Mouse (Mus musculus) kidney, postnatal 0 days (tissue): Measurements from ENCODE around the gene Cyp27b1. TPM values are rescaled to one million over a fixed set of nuclear protein-coding genes. Genes with fewer than 3 reads are reported as not detected.

Source experiments
- ATAC-seq: fragments of 200-750 bp; cut with Nextera tagmentation; replicated peaks from 2 replicates; pipeline ENCODE4 v1.8.0; 2017; ENCODE audit warnings: low read depth, moderate number of reproducible peaks, moderate TSS enrichment, moderate library complexity; ENCODE audit not compliant: low FRiP score
- DNase-seq: peaks from one replicate; pipeline ENCODE4 v3.0.0-alpha.2; 2016; ENCODE audit warnings: low spot score
- H3K27ac ChIP-seq: fragments of 300-500 bp; sonication (generic); 2 replicates; pipeline ENCODE4 v1.5.1; 2014; ENCODE audit warnings: mild to moderate bottlenecking
- H3K27me3 ChIP-seq: fragments of 300-500 bp; sonication (generic); 2 replicates; pipeline ENCODE4 v1.6.1; 2014; ENCODE audit warnings: low read length, mixed read lengths; ENCODE audit not compliant: insufficient read depth
- H3K36me3 ChIP-seq: fragments of 300-500 bp; sonication (generic); 2 replicates; pipeline ENCODE4 v1.6.1; 2014; ENCODE audit warnings: low read length, mixed read lengths; ENCODE audit not compliant: insufficient read depth
- H3K4me1 ChIP-seq: fragments of 300-500 bp; sonication (generic); replicated peaks from 2 replicates; pipeline ENCODE4 v1.6.1; 2014; ENCODE audit warnings: antibody characterized with exemption, low read length, mixed read lengths; ENCODE audit not compliant: insufficient read depth
- H3K4me2 ChIP-seq: fragments of 300-500 bp; sonication (generic); 2 replicates; pipeline ENCODE4 v1.6.1; 2014; ENCODE audit warnings: mild to moderate bottlenecking, low read length, moderate library complexity, mixed read lengths
- H3K4me3 ChIP-seq: fragments of 300-500 bp; sonication (generic); replicated peaks from 2 replicates; pipeline ENCODE4 v1.5.1; 2014; ENCODE audit warnings: low read depth, low read length
- H3K9ac ChIP-seq: fragments of 300-500 bp; sonication (generic); 2 replicates; pipeline ENCODE4 v1.6.1; 2014; ENCODE audit warnings: low read depth, low read length
- H3K9me3 ChIP-seq: fragments of 300-500 bp; sonication (generic); replicated peaks from 2 replicates; pipeline ENCODE4 v1.6.1; 2016; ENCODE audit warnings: low read length, inconsistent platforms, mixed read lengths
- CTCF ChIP-seq: IDR thresholded peaks from 2 replicates; pipeline ENCODE4 v1.5.1; 2016; ENCODE audit warnings: antibody characterized with exemption, low read depth, mild to moderate bottlenecking, moderate library complexity
- WGBS: fragments of 180-500 bp; shearing (Covaris S2); extraction: QIAGEN DNeasy Blood & Tissue Kit; methylation state at CpG from one replicate; pipeline ENCODE4 v1.1.7; 2014; 5-methylcytosine and 5-hydroxymethylcytosine counted together
- polyA plus RNA-seq: library from polyadenylated mRNA; unstranded; fragments of >200 nt; fragmentation: Nextera tagmentation; extraction: Ambion mirVana; gene quantifications from 2 replicates; pipeline ENCODE4 v1.2.1, GENCODE M21; 2015

The Cyp27b1 gene
- polyA plus RNA-seq, 1 experiment from 2014 or later = 38.9 TPM

DNA sequence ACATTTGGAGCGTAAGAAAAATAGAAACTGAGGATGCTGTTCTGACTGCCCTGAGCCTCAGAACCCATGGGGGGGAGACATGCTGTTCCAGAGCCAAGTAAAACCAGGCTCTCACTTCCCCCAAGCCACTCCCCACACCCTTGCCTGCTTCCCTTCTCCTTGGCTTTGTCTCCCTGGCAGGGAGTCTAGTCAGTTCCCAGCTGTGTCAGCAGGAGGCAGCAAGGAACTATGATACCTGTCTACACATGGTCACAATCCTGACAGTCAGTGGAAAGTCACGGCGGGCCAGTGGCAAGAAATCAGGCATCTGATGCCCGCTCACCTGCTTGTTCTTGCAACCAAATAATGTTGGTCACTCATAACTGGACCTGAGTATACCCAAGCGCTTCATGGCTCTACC lies 31.6 kb upstream of the Cyp27b1 start:
- peak; percentile 47 for DNase-seq
- TF ChIP-seq CTCF = peak; percentile 64
- ATAC-seq = no peak; the same call in 1 of the 2 replicates

GRCm38 (mm10) chr10:127017071-127017470 lies 31.0 kb upstream of the Cyp27b1 start:
- Histone ChIP-seq H3K9ac (no peak overlapping the region), H3K36me3 (no peaks in the 10 kb centered on the region), H3K9me3 (no peaks in the 10 kb centered on the region), H3K4me1 (no peaks in the 10 kb centered on the region), H3K27ac (no peak overlapping the region), H3K27me3 (no peaks in the 10 kb centered on the region), H3K4me3 (no peak overlapping the region), H3K4me2 (no peak overlapping the region)
- TF ChIP-seq CTCF = no peak
- DNase-seq (no peak), ATAC-seq (no peak)
- 6% methylated on average over 2 of the region's 2 CpGs for WGBS

More for the DNA sequence above, 31.6 kb upstream of the Cyp27b1 start:
- WGBS = 55% methylated on average over 5 of the region's 5 CpGs
- Histone ChIP-seq H3K4me2 (no peak overlapping the region), H3K9ac (no peak overlapping the region), H3K27me3 (no peaks in the 10 kb centered on the region), H3K9me3 (no peaks in the 10 kb centered on the region), H3K4me1 (no peaks in the 10 kb centered on the region), H3K4me3 (no peak overlapping the region), H3K27ac (no peak overlapping the region), H3K36me3 (no peaks in the 10 kb centered on the region)

DNA sequence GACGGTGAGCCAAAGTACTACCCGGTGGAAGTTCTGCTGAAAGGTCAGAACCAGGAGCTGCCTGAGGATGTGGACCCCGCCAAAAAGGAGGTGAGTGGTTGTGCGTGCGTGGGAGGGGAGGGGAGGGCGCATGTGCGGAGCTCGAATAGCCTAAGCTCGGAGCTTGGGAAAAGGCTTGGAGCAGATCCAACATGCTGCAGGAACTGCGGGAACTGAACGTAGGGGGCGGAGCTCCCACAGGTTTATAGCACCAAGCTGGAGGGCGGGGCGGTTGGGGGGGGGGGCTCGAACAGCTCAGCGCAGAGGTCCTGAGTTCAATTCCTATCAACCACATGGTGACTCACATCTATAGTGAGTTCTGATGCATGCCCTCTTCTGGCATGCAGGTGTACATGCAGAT lies 29.6 kb upstream of the Cyp27b1 start:
- Histone ChIP-seq H3K27ac (no peak overlapping the region), H3K9me3 (no peaks in the 10 kb centered on the region), H3K4me2 (no peak overlapping the region), H3K4me3 (no peak overlapping the region), H3K36me3 (0 out of 2 replicates have a peak, but pooled peaks cover 12% of the 10 kb centered on the region), H3K27me3 (no peaks in the 10 kb centered on the region), H3K4me1 (no peaks in the 10 kb centered on the region), H3K9ac (no peak overlapping the region)
- 59% methylated on average over 16 of the region's 16 CpGs for WGBS
- DNase-seq (no peak), ATAC-seq (no peak)
- TF ChIP-seq CTCF = peak; percentile 15; the same call in 1 of the 2 replicates

DNA sequence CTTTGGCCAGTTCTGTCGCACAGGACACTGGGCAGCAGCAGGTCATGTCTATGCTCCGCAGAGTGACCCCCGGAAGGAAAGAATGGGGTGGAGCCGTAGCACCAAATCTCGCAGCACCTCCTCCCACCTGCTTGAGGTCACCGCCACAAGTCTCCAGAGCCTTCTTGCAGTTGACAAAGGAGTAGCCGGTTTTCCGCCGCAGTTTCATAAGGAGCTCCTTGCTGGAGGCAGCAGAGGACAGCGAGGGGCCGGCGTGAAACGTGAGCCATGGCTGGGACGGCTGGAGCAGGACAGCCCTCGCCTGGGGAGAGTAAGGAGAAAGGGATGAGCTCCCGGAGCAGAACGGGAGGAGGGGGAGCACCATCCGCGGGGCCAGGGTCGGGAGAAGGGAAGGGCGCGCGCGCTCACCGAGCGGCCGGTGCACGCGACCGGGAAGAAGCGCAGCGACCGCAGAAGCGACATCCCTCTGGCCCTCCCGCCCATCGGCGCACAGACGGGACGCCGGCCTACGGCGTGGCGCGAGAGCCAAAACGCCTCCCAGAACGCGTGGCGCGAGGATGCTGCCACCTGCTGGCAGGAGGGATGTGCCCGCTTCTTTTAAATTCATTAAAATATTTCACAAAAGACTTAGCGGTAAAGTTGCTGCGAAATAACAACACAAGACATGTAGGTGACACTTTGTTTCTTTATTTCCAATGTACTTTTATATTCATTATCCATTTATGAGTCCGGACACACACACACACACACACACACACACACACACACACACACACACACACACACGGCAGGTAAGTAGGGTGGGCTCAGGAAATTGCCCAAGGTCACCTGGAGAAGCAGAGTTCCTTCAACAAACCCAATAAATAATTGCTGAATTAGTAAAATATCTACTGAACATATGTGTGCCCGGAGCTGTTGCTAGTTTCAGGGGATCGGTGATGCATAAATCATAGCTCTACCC lies 17.4 kb upstream of the Cyp27b1 start, which contains the start of gene Tsfm:
TSS of gene Tsfm (minus strand) at position 505 of the 961 bp plus-strand sequence.
- H3K27ac ChIP-seq = peak within 1 kb of the TSS; percentile 81
- peak; percentile 79 for ATAC-seq
- no peaks in the 10 kb centered on the region for H3K4me1 ChIP-seq
- H3K9me3 ChIP-seq = no peaks in the 10 kb centered on the region
- peak within 1 kb of the TSS; percentile 69 for H3K4me3 ChIP-seq
- peak; percentile 93 for DNase-seq
- H3K4me2 ChIP-seq = peak within 1 kb of the TSS; percentile 62
- no peaks in the 10 kb centered on the region for H3K27me3 ChIP-seq
- TF ChIP-seq CTCF = peak; percentile 96
- H3K9ac ChIP-seq = peak within 1 kb of the TSS; percentile 68
- 5% methylated on average over 56 of the region's 56 CpGs for WGBS
- peaks cover 9% of the 10 kb centered on the region; the same call in 1 of the 2 replicates for H3K36me3 ChIP-seq

GRCm38 (mm10) chr10:127033301-127033741 lies 14.7 kb upstream of the Cyp27b1 start:
- DNase-seq = no peak
- 71% methylated on average over 7 of the region's 8 CpGs for WGBS
- H3K36me3 ChIP-seq = no peaks in the 10 kb centered on the region
- no peaks in the 10 kb centered on the region for H3K27me3 ChIP-seq
- no peak overlapping the region for H3K9ac ChIP-seq
- no peak for TF ChIP-seq CTCF
- no peaks in the 10 kb centered on the region for H3K4me1 ChIP-seq
- H3K4me2 ChIP-seq = no peak overlapping the region
- peak; percentile 71 for ATAC-seq
- H3K27ac ChIP-seq = peak overlapping the region; percentile 64; the same call in 1 of the 2 replicates
- H3K9me3 ChIP-seq = no peaks in the 10 kb centered on the region
- no peak overlapping the region for H3K4me3 ChIP-seq

- Histone ChIP-seq H3K9ac (no peak overlapping the region), H3K4me1 (no peaks in the 10 kb centered on the region; the same call in 1 of the 2 replicates), H3K27ac (no peak overlapping the region), H3K9me3 (no peaks in the 10 kb centered on the region), H3K36me3 (no peaks in the 10 kb centered on the region), H3K4me3 (no peak overlapping the region), H3K27me3 (no peaks in the 10 kb centered on the region), H3K4me2 (no peak overlapping the region)
- 72% methylated on average over 12 of the region's 12 CpGs for WGBS
- DNase-seq (no peak), ATAC-seq (peak; percentile 60)
- no peak for TF ChIP-seq CTCF
Observed at GRCm38 (mm10) chr10:127036273-127036672, 11.8 kb upstream of the Cyp27b1 start.
